Mouse (Mus musculus) large intestine, adult 2 months (tissue): ENCODE measurements at regions not wholly inside any gene's neighbourhood (a gene's known extent, or its start where the extent isn't known, plus 50 kb on each side); places are given as distances from the start of the nearest gene placed in this dataset.

Experiments
- DNase-seq: peaks from one replicate; pipeline ENCODE4 v3.0.0-alpha.2; 2012; ENCODE audit warnings: low read depth, low spot score
- WGBS: fragments of 180-500 bp; shearing (Covaris S2); methylation state at CpG from one replicate; pipeline ENCODE4 v1.1.7; 2018; 5-methylcytosine and 5-hydroxymethylcytosine counted together

GRCm38 (mm10) chr4:125177666-125178065 lies 50.0 kb upstream of the Zc3h12a start:
- WGBS: 47% methylated on average over 6 of the region's 6 CpGs
- no peak for DNase-seq
